Mouse (Mus musculus): ENCODE measurements around the gene Mcm9.
"Not testable (repeated sequence)": the region's sequence is repeated elsewhere in the genome, so short reads cannot be mapped to it uniquely, and the experiment has no call there.

Gene Mcm9

DNA sequence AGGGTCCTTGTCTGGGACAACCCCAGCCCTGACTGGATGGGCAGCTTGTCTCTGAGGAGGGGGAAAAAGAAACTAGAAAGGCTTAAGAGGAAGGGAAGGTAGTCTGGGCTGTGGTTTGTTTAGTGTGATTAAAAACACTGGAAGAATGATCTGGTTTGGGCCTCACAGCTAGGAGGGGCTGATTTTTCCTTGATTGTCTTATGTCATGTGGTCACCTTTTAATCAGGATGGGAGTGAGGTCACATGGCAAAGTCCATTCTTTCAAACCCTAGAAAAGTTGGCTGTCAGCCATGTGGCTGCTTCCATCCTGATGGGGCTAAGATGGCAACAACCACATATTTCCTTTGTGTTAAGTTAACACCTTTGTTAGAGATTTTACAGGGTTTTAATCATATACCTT lies 61.7 kb downstream of the Mcm9 start:
- no peak for DNase-seq

DNA sequence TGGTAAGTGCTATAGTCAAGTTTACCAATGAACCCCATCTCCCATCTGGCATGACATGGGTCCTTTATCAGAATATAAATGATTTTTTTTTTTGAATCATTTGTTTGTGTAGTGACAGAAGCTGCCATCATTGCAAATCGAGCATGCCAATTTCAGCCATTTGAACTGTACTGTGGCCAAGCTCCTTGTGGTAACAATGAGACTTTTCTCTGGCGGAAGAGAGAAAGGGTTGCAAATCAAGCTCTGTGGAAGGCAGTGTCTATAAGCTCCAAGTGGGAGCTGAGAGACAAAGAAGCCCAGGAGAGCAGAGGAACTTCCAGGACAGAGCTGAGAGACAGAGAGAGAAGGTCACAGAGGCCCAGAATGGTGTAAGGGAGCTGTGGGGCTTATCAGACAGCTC lies 64.7 kb downstream of the Mcm9 start:
- no peak for DNase-seq

DNA sequence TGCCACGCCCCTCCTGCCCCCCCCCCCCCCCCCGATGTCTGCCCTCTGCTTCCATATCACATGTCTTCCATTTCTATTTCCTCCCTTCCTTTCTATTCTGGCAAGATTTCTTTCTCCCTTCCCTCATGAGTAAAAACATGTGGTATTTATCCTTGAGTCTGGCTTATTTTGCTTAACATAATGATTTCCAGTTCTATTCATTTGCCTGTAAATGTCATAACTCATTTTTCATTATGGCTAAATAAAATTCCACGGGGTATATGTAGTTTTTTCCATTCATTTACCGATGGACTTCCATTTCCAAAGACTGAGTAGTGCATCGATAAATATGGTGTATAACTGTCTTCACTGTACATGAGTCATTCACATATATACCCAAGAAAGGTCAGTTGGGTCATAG lies 68.2 kb downstream of the Mcm9 start:
- DNase-seq = no peak

DNA sequence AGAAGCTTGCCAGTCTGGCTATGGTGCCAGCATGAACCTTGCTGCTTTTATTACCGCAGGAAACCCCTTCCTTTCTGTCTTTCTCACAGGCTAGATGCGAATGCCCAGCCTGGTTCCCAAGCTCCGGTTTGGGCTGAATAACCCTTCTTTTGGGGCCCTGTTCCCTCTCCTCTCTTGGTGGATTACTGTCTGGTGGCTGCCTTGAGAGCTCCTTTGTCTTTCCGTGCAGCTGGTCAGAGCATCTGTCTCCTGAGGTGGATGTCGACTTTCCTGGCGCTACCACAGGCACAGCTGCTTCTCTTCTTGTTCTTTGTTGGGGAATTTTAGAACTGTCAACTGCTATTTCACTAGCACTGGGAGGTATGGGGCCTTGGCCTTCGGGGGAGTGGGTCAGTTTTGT lies 92.6 kb downstream of the Mcm9 start:
- no peak for DNase-seq

DNA sequence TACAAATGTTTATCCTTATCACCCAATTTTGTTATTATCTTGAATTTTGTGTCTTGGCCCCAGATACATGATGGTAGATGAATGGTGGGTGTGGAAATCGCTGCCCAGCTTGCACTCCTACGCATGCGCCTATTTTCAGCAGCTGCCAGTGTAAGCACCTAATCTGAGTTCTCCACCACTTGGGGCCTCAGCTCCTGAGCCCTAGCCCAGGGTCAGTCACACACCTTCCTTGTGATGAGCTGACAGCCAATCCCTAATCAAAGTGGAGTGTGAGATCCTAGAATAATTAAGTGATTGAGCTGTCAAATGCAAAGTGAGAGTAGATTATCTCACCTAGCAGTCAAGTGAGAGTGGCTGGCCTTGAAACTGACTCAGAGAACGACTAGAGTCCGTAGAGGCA lies 97.9 kb downstream of the Mcm9 start:
- DNase-seq = no peak

DNA sequence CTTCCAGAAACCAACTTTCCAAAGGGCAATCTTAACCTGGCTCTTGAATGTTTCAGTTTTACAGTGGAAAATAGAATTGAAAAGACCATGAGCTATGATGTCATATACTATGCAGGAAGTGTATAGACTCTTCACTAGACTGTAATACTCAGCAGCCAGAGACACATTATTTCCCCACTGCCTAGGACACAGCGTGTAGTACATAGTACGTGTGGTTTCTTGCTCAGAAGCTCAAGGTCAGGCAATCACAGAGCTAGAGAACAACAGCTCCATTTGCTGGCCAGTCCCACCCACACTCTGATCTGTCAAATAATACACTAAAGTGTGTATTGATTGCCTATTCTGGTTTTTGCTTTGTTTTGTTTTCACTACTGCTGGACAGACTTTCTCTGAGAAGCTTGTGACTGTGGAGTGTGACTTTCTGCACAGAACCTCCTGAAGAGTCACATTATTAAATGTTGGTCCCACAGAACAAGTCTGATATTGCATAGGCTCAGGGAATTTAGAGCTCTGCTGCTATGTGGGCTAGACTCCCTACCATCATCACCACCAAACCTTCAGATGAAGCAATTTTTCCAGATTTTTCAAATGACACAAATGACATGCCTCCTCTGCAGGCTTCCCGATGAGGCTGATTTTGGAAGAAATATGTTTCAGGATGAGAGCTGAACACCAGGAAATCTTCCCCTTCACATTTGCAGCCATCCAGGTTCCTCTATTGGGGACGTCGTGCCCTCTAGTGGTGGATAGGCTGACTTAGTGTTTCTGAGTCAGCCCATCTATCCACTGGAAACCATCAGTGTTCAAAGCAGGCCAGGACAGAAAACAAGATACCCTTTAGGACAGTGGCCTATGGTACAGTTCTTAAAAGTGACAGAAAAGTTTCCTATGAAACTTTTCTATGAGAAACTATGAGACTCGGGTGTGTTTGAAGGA lies 102.1 kb downstream of the Mcm9 start:
- peak; percentile 72 for DNase-seq

DNA sequence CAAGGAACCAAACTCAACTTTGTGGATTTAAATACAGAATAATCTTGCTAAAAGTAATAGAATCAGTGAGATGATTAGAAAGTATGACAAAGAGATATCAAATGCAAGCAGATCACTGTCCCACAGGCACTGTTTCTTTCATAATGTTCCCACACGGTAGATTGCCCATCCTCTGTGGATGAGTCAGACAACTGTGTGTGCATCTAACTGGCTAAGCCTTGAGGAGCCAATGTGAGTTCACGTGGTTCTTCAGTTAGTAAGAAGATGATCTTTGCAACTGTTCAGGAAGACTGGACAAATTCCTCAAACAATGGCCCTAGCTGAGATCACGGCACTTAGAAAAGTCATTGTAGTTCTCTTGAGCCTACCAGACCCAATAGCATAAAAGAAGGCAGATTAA lies 102.9 kb downstream of the Mcm9 start:
- DNase-seq = no peak

DNA sequence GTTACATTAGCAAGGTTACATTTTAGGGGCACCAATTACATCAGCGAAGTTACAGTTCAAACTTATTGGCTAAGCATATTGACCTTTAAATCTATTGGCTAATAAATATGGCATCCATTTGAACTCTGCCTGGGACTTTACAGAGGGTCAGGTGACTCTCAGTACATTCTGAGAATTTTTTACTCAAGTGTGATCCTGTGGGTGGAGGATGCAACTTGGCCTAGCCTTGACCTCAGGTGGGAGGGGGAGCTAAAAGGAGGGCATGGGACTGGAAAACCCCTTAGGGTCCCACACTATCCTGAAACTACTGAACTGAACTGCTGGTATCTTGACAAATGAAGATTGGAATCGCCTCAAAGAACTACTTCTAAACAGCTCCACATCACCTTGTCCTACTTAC lies 103.9 kb downstream of the Mcm9 start:
- DNase-seq = no peak

DNA sequence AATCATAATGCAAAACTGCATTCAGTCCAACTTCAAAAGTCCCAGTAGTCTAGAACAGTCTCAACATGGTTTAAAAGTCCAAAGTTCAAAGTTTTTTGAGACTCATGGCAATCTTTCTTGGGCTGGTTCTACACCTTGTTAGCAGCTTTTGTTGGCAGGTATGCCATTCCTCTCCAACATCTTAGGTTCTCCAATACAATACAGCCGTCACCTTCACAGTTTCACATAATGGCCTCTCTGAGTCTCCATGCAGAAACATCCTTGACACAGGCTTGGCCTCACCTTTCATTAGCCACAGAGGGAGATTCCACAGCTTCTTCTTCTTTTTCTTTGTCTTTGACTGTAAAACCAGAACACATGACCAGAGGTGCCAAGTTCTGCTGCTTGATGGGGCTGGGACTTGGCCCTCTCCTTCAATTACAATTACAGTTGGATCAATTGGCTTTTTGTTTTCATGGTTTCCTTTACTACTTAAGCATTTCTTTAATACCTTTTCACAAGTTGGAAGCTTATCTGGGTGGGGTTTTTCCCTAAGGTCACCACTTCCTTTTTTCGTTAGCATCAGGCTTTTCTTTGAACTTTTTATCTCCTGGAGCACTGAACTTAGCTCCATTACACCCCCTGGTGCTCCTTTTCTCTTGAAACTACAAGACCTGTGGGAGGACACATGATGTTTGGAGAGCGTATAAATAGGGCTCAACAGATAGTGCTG lies 104.8 kb downstream of the Mcm9 start:
- DNase-seq = no peak

DNA sequence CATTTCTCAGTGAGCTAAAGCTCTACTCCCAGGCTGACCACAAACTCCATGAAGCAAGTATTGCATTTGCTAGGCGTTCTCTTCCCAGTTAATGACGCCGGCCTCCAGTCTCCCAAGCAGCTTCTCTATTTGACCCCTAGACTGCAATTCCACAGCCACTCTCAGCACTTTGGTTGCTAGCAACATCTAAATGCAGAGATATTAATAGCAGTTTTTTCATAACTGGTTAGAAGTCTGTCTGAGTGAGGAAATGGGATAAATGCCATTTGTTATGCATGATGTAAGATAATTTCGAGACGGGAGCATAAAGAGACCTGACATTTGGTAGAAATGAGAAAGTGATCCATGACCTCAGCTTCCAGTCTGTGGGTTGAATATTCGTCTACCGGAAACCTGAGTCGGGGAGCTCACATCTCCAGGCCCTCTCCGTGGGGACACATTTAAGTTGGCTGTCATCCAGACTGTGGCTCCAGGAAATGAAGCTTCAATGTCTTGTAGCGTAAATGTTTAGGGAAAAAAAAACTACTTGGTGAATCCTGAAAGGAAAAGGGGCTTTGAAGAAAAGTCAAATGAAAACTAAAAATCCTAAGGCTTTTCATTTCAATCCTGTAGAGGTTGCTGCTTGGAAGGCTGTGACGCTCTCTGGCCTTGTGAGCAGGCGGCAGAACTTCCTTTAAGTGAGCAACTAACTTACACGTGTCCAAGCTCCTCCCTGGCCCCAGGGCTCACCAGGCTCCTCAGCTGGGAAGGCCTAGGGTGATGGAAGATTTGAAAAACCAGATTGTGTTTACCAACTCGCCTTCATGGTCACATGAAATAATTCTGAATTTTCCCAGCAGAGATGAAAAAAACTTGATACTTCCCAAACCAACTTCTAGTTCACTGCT lies 110.9 kb downstream of the Mcm9 start:
- no peak for DNase-seq

DNA sequence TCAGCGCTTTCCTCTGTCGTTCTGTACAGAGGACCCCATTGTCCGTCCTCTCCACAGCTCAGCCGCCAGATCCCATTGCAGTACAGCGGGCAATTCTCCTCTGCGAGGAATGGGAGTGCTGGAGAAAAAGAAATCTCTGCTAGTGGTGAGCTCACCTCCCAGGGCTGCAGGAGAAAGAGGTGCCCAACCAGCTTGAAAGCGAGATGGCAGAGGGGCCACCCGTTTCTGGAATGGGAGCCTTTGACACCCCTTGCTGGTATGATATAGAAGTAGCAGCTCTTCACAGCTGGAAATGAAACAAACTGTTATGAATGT lies 111.7 kb downstream of the Mcm9 start:
- no peak for DNase-seq

DNA sequence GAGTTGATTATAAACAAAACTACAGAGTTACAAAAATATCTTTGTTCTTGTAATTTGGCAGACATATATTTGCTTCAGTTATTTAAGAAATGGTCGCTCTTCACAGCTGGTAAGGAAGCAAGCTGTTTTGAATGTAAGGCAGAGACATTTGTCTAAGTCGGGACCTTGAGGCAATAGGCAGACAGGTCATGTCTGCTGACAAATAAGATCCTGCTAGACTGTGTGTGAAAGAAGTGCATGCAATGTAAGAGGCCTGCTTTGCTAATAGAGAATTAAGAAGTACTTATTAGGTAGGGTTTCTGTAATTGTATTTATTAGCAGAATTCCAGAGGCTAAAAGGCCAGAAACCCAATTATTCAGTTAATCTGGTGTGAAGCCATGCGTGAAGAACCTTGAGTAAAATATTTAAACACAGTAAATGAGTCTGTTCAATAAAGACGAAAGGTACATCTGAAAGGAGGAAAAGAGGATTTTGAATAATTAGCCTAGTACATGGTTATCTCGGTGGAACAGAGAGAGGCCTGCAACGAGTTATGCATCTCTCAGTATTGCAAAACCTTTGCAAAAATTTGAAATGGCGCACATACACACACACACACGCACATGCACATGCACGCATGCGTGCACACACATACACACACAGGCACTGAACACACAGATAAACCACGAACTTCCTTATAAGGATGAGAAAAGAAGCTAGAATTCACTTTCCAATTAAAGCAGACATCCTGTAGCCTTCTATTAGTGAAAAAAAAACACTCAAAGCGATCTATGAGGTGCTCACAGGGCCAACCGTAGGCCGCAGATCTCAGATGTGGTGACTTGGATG lies 112.3 kb downstream of the Mcm9 start:
- DNase-seq = no peak

DNA sequence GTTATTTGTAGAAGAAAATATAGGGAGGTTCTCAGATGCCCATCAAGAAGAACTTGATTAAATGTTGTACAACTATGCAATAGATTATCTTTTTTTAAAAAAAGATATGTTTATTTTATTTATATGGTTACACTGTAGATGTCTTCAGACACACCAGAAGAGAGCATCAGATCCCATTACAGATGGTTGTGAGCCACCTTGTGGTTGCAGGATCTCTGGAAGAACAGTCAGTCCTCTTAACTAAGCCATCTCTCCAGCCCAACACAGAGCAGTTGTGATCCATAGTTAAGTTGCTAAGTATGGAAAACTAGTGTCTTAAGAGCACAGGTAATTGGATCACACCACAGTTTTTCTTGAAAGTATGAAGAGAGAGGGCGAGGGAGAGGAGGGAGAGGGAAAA lies 117.7 kb downstream of the Mcm9 start:
- no peak for DNase-seq

DNA sequence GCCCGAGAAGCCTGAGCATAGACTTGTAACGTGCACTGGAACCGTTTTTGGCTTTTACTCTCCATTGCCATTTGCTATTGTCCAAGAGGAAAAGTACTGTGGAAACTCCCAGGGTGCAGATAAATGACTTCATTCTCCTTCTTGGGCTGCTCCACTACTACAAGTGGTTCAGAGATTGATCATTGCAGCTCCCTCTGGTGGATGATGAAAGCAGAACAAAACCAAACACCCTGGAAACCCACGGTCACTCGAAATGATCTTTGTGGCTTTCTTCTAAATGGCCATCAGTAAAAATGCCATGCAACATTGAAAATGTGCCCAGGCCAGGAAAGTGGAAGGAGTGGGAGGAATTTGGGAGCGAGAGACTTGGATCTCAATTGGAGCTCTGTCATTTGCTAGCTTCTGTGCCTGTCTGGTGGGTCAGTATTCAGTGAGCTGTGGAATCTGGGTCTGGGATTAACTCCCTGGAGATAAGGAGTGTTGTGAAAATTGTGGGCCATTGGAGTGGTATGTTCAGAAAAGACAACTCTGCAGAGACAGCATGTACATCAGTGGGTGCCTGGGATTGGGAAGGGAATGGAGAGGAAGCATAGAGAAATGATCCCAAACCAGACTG lies 121.0 kb downstream of the Mcm9 start:
- peak; percentile 30 for DNase-seq

DNA sequence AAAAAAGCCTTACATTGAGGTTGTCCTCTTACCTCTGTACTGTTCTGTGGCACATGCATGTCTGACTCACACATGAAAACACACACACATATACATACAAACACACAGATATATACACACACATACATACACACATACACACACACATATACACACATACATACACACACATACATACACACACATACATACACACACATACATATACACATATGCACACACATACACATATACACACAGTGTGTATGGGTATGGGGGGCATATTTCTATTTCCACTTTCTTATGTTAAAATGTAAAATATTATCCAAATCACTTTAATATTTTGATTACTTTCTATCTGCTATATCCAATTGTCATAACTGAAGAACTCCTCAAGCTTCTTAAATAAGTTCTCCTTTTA lies 121.6 kb downstream of the Mcm9 start:
- DNase-seq = no peak

DNA sequence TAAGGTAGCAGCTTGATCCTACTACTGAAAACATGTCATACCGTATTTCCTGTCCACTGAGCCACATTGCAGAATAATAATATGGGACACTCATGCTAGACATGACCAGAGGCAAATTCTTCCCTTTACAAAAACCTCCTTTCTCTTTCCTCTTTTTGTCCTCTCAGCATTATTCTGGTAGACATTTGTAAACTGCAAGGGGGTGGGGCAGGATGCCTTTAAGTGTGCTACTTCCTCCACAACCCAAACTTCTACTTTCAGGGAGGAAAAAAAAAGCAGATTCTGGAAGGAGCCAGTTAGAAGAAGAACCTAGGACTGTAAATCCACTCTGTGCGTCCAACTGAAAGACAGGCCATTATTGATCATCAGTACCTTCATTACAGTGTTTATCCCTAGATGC lies 124.7 kb downstream of the Mcm9 start:
- no peak for DNase-seq

DNA sequence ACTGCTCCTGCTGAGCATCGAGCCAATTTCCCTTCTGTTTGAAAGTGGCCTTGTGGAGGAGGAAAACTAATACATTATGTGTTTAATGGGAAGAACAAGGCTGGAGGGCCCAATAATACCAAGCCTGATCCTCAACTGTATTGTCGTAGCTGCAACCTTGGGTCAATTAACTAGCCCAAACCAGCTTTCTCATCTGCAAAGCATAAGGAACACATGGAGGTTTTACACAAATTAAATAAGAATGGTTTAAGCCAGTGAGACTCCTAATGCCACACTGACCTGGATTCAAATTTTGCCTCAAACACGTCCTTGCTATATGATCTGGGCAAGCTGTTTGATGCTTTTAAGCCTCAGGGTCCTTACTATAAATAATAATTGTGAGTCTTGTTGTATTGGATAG lies 125.2 kb downstream of the Mcm9 start:
- DNase-seq = no peak

DNA sequence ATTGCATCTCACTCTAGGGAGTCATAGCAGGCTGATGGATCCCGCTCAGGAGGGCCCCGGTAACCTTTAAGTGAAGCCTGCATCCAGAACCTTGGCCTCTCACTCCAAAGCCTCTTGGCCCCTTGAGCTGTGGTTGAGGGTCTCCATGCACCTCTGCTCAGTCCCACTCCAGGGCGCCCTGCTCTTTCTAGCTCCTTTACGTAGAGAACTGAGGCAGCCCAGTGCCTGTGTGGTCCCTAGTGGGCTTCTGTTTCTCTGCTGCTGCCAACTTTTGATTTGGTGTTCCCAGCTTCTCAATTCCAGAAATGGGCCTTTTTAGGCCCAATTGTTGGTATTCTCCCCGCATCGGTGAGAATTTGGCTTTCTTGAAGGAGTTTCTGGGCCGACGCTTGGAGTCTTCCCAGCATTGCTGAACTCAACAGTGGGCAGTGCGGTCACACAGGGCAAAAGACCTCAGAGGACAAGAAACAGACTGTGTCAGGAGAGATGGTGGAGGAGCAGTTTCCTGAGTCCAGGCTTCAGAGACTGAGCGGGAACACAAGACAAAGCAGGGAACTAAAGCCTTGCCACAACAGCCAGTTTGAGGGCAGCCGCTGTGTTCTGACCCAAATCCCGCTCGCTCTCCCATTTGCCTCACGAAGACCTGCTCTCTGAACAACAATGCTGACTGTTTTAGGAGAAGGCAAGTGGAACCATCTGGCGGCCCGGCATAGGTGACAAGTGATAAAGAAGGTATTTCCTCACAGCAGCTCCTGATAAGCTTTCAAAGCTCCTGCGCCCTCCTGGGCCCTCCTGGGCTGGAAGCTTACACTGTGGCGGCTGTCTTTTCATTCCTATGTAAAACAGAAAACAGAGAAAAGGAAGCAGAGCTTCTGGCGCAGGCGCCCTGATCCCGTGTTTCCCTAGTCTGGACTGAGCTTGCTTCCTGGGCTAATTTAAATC lies 127.1 kb downstream of the Mcm9 start:
- peak; percentile 8 for DNase-seq

DNA sequence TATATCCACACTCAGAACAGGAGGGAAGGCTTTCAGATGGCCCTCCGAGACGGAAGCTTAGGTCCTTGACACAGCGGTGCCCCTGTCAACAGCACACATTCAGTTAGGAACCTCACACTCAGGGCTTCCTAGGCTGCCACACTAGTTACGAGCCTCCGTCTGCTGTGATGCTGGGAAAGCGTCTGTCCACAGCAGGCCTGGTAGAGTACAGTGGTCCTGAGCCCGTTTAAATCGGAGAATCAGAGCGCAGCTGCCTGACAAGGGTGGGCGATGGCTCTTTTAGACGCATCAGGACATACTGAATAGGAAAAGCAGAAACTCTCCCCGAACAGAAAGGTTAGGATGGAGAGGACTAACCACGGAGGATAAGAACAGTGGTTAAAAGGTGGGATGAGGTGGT lies 127.8 kb downstream of the Mcm9 start:
- no peak for DNase-seq

DNA sequence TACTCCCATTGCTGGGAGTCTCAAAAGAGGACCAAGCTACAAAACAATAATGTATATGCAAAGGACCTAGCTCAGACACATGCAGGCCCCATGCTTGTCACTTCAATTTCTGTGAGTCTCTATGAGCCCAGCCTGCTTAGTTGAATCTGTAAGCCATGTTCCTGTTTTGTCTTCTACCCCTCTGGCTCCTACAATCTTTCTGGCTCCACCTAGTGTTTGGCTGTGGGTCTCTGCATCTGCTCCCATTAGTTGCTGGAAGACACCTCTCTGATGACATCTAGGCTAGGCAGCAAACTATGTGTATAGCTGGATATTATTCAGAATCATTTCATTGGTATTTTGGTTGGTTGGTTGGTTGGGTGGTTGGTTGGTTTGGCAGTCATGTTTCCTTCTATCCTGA lies 130.7 kb downstream of the Mcm9 start:
- no peak for DNase-seq

DNA sequence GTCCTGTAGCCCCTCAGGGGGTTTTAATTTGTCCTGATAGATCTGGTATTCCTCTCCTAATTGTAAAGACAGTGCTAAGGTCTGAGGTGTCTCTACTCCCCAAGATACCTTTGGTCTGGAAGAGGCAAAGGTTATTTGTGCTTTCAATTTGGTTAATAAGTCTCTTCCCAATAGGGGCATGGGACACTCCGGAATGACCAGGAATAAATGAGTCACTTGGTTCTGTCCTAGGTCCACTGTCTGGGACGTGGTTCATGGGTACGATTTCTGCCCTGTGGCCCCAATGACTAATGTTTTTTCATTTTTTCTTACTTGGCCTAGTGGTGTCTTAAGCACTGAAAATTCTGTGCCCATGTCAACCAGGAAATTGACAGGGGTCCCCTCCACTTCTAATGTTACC lies 134.9 kb downstream of the Mcm9 start:
- DNase-seq = not testable (repeated sequence)
